Comparison of ENCODE assay signal across 16 mouse cellular contexts in the genomic region with DNA sequence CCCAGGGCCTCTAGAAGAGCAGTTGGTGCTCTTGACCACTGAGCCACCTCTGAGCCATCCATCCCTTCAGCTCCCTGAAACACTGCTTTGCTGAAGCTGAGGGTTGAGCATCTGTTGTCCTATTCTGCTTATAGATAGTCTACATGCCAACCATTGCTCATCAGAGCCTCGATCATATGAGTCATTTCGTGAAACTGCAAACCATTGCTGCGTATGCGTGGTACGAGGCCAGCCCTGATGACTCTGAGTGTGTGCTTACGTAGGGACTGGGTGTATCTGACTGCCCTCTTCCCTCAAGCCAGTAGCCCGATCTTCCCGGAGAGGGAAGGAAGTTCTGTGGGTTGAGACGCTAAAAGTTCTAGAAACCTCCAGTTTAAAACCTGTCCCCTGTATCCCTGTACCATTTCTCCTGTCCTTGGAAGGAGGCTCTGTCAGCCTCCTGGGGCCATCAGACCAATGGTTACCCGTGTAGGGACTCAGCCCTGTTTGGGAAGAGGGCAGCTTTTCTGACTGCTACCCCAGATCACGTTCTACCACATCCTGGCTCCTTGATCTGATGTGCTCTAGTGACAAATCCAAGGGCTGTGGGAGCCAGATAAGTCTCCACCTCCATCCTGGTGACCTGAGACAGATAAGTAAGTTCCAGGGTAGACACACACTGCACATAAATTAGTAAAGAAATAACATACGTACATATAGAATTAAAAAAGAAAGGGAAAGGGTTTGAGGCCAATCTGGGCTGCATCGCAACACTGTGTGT. TPM values are rescaled to one million over a fixed set of nuclear protein-coding genes. Genes with fewer than 3 reads are reported as not detected.
DNase-seq lines count a peak whose midpoint lies in the region; ATAC-seq and TF ChIP-seq lines count a peak whose summit lies in the region.
"Had no signal": no experiment of that assay in that cellular context is flagged by ENCODE, and none has a peak within 500 bp of the region (broad histone marks: within the 10 kb centered on the region; RNA-seq: fewer than 3 reads in every experiment).

No protein-coding gene starts in this region.

- no peak for TF ChIP-seq POLR2A in bone marrow macrophage, adult 2 months (IDR thresholded peaks at IDR 0.05; ENCODE audit: borderline replicate concordance, low read depth, low read length)

- no peaks in the 10 kb centered on the region for H3K9me3 ChIP-seq in liver, embryonic 11.5 days (ENCODE audit: control insufficient read depth, low read length)
- H3K9me3 ChIP-seq: limb, embryonic 12.5 days; neural tube, embryonic 12.5 days had no signal

- WGBS in liver, embryonic 11.5 days: 59% methylated on average over 13 of the region's 13 CpGs

- DNase-seq in layer of hippocampus, adult 2 months (ENCODE audit: low spot score in 2 of 2): no peak
- no peak for DNase-seq in layer of hippocampus, postnatal 25 days (ENCODE audit: extremely low spot score in 1 of 2, low spot score in 1 of 2)
- no peak for DNase-seq in liver, embryonic 11.5 days (ENCODE audit: low spot score)
- DNase-seq in adrenal gland, adult (ENCODE audit: inconsistent age in 2 of 2, low spot score in 1 of 2): no peak
- DNase-seq in layer of hippocampus, postnatal 10 days (ENCODE audit: low spot score in 2 of 2): no peak
- no peak for DNase-seq in cerebellum, adult 9-11 months
- DNase-seq: kidney, adult 11 months; right cerebral cortex, postnatal 14 days had no signal

- H3K4me2 ChIP-seq in liver, embryonic 11.5 days: 0 out of 2 replicates have a peak overlapping the region, but pooled peaks have one; percentile 6
- H3K4me2 ChIP-seq: limb, embryonic 12.5 days; neural tube, embryonic 12.5 days had no signal

- peak overlapping the region; percentile 14; the same call in 1 of the 2 replicates for H3K27ac ChIP-seq in layer of hippocampus, adult 2 months
- H3K27ac ChIP-seq in bone marrow macrophage, adult 2 months (ENCODE audit: insufficient read depth, low read depth, low read length): peak overlapping the region; percentile 54; the same call in 1 of the 2 replicates
- H3K27ac ChIP-seq in liver, embryonic 11.5 days (ENCODE audit: low read depth, low read length): no peak overlapping the region
- H3K27ac ChIP-seq: limb, embryonic 12.5 days; neural tube, embryonic 12.5 days had no signal

- H3K4me1 ChIP-seq in bone marrow macrophage, adult 2 months (ENCODE audit: control insufficient read depth, insufficient read depth, low read length): peaks cover 26% of the 10 kb centered on the region
- H3K4me1 ChIP-seq in liver, embryonic 11.5 days (replicated peaks; ENCODE audit: control insufficient read depth, insufficient read depth, low read length): peaks cover 17% of the 10 kb centered on the region
- H3K4me1 ChIP-seq: neural tube, embryonic 12.5 days had no signal

- TF ChIP-seq CTCF in layer of hippocampus, adult 2 months (conservative IDR thresholded peaks at IDR 0.05): no peak
- TF ChIP-seq CTCF in bone marrow macrophage, adult 2 months (IDR thresholded peaks at IDR 0.05; ENCODE audit: low read depth, low read length): no peak

- no peak overlapping the region for H3K4me3 ChIP-seq in layer of hippocampus, adult 2 months
- peak overlapping the region; percentile 20 for H3K4me3 ChIP-seq in bone marrow macrophage, adult 2 months (ENCODE audit: insufficient read depth, low read length)
- H3K4me3 ChIP-seq in liver, embryonic 11.5 days (ENCODE audit: low read depth, low read length): no peak overlapping the region
- H3K4me3 ChIP-seq: limb, embryonic 12.5 days; neural tube, embryonic 12.5 days had no signal

- peak; percentile 78 for ATAC-seq in liver, embryonic 11.5 days (replicated peaks; ENCODE audit: low FRiP score)
- peak; percentile 81 for ATAC-seq in monocyte, adult 5-6 weeks (replicated peaks; ENCODE audit: insufficient number of reproducible peaks, low FRiP score, low TSS enrichment, poor library complexity, severe bottlenecking)
- ATAC-seq: forebrain, embryonic 14.5 days had no signal

- H3K36me3 ChIP-seq in liver, embryonic 11.5 days (ENCODE audit: control insufficient read depth, insufficient read depth, low read length): no peaks in the 10 kb centered on the region
- H3K36me3 ChIP-seq: limb, embryonic 12.5 days; neural tube, embryonic 12.5 days had no signal

- H3K27me3 ChIP-seq in liver, embryonic 11.5 days (replicated peaks; ENCODE audit: control insufficient read depth, insufficient read depth, low read length): no peaks in the 10 kb centered on the region
- H3K27me3 ChIP-seq: limb, embryonic 12.5 days; neural tube, embryonic 12.5 days had no signal

- H3K9ac ChIP-seq in liver, embryonic 11.5 days (ENCODE audit: low read depth, low read length): no peak overlapping the region
- H3K9ac ChIP-seq: limb, embryonic 12.5 days; neural tube, embryonic 12.5 days had no signal

RNA-seq across cellular contexts. Expression of a gene that starts 20.0 kb away (rescaled TPM):
- total RNA-seq in layer of hippocampus, adult 2 months (2021): 10 to 100 TPM; 87.9 to 88.8 TPM
- 10 to 100 TPM; 64.8 to 69.7 TPM for total RNA-seq in layer of hippocampus, postnatal 25 days (2021)
- 61.4 and 62.5 TPM in 2 replicates for polyA plus RNA-seq in bone marrow macrophage, adult 2 months (2012; ENCODE audit: insufficient read depth, insufficient read length, missing spikeins)
- 13.1 and 16.5 TPM in 2 replicates for polyA plus RNA-seq in liver, embryonic 11.5 days (2014; fragmentation: Nextera tagmentation; extraction: Ambion mirVana)
- total RNA-seq in monocyte, adult 5-6 weeks (2017): 7.9 to 21.5 TPM (median 10.8 TPM) in 3 replicates
- 10 to 100 TPM; 16.6 to 17.0 TPM for total RNA-seq in layer of hippocampus, postnatal 10 days (2021)

RNA-seq across cellular contexts. Expression of a gene that starts 40.9 kb away (rescaled TPM):
- not detected for total RNA-seq in layer of hippocampus, adult 2 months (2021)
- 1 to 10 TPM in 1 of 2 experiments, not detected in 1; 1.2 TPM for total RNA-seq in layer of hippocampus, postnatal 25 days (2021)
- polyA plus RNA-seq in bone marrow macrophage, adult 2 months (2012; ENCODE audit: insufficient read depth, insufficient read length, missing spikeins): not detected in 2 replicates
- polyA plus RNA-seq in liver, embryonic 11.5 days (2014; fragmentation: Nextera tagmentation; extraction: Ambion mirVana): not detected in 2 replicates
- total RNA-seq in monocyte, adult 5-6 weeks (2017): not detected in 3 replicates
- total RNA-seq in layer of hippocampus, postnatal 10 days (2021): 1 to 10 TPM in 1 of 2 experiments, not detected in 1; 2.6 TPM
- total RNA-seq: layer of hippocampus, adult 18-20 months had no signal
- polyA plus RNA-seq: embryonic facial prominence, embryonic 11.5 days; forebrain, embryonic 14.5 days; limb, embryonic 12.5 days; neural tube, embryonic 12.5 days; stomach, embryonic 16.5 days had no signal
